Mouse (Mus musculus): Measurements from ENCODE around the gene Cdh18. TPM values are rescaled to one million over a fixed set of nuclear protein-coding genes. Genes with fewer than 3 reads are reported as not detected.
"Not testable (repeated sequence)": the region's sequence is repeated elsewhere in the genome, so short reads cannot be mapped to it uniquely, and the experiment has no call there.

The Cdh18 gene
- polyA plus RNA-seq, 1 experiment from 2014 or later = 1.7 TPM

GRCm38 (mm10) chr15:22766591-22766990 lies 217.8 kb downstream of the Cdh18 start:
- ATAC-seq (ENCODE audit: insufficient number of reproducible peaks, insufficient read depth, low FRiP score, low TSS enrichment); H3K4me2 ChIP-seq (replicated peaks); H3K9me3 ChIP-seq; H3K4me1 ChIP-seq; H3K36me3 ChIP-seq; H3K4me3 ChIP-seq; H3K27ac ChIP-seq; H3K27me3 ChIP-seq; H3K9ac ChIP-seq: not testable (repeated sequence)
- WGBS = 94% methylated on average over 3 of the region's 3 CpGs

- no peak overlapping the region for H3K4me2 ChIP-seq (replicated peaks)
- H3K4me1 ChIP-seq = no peaks in the 10 kb centered on the region
- no peak overlapping the region for H3K4me3 ChIP-seq
- no peak for ATAC-seq (ENCODE audit: insufficient number of reproducible peaks, insufficient read depth, low FRiP score, low TSS enrichment)
- no peaks in the 10 kb centered on the region for H3K27me3 ChIP-seq
- no peak overlapping the region for H3K9ac ChIP-seq
- no peaks in the 10 kb centered on the region for H3K36me3 ChIP-seq
- 89% methylated on average over 4 of the region's 4 CpGs for WGBS
- H3K27ac ChIP-seq = no peak overlapping the region
- no peaks in the 10 kb centered on the region for H3K9me3 ChIP-seq
Measured at GRCm38 (mm10) chr15:22776346-22776745, 227.5 kb downstream of the Cdh18 start.

- H3K9me3 ChIP-seq = no peaks in the 10 kb centered on the region
- 90% methylated on average over 6 of the region's 6 CpGs for WGBS
- H3K9ac ChIP-seq = no peak overlapping the region
- H3K27me3 ChIP-seq = no peaks in the 10 kb centered on the region
- no peaks in the 10 kb centered on the region for H3K36me3 ChIP-seq
- H3K4me2 ChIP-seq (replicated peaks) = no peak overlapping the region
- no peaks in the 10 kb centered on the region for H3K4me1 ChIP-seq
- no peak for ATAC-seq (ENCODE audit: insufficient number of reproducible peaks, insufficient read depth, low FRiP score, low TSS enrichment)
- H3K27ac ChIP-seq = no peak overlapping the region
- H3K4me3 ChIP-seq = no peak overlapping the region
Measured at GRCm38 (mm10) chr15:22789696-22790095, 240.9 kb downstream of the Cdh18 start.

- ATAC-seq (ENCODE audit: insufficient number of reproducible peaks, insufficient read depth, low FRiP score, low TSS enrichment) = no peak
- H3K27ac ChIP-seq = no peak overlapping the region
- no peak overlapping the region for H3K9ac ChIP-seq
- no peaks in the 10 kb centered on the region for H3K9me3 ChIP-seq
- H3K4me1 ChIP-seq = no peaks in the 10 kb centered on the region
- no peaks in the 10 kb centered on the region for H3K27me3 ChIP-seq
- no peaks in the 10 kb centered on the region for H3K36me3 ChIP-seq
- WGBS = 86% methylated on average over 3 of the region's 3 CpGs
- no peak overlapping the region for H3K4me2 ChIP-seq (replicated peaks)
- H3K4me3 ChIP-seq = no peak overlapping the region
Measured at GRCm38 (mm10) chr15:22791791-22792190, 243.0 kb downstream of the Cdh18 start.

- H3K36me3 ChIP-seq = no peaks in the 10 kb centered on the region
- H3K9me3 ChIP-seq = no peaks in the 10 kb centered on the region
- no peaks in the 10 kb centered on the region for H3K27me3 ChIP-seq
- no peaks in the 10 kb centered on the region for H3K4me1 ChIP-seq
- no peak overlapping the region for H3K9ac ChIP-seq
- H3K27ac ChIP-seq = no peak overlapping the region
- H3K4me2 ChIP-seq (replicated peaks) = no peak overlapping the region
- ATAC-seq (ENCODE audit: insufficient number of reproducible peaks, insufficient read depth, low FRiP score, low TSS enrichment) = no peak
- no peak overlapping the region for H3K4me3 ChIP-seq
Measured at GRCm38 (mm10) chr15:22833127-22833526, 284.3 kb downstream of the Cdh18 start.

- no peak for ATAC-seq (ENCODE audit: insufficient number of reproducible peaks, insufficient read depth, low FRiP score, low TSS enrichment)
- WGBS = 74% methylated on average over 1 of the region's 1 CpGs
- Histone ChIP-seq H3K4me1 (no peaks in the 10 kb centered on the region), H3K9me3 (no peaks in the 10 kb centered on the region), H3K9ac (no peak overlapping the region), H3K4me2 (replicated peaks) (no peak overlapping the region), H3K27me3 (no peaks in the 10 kb centered on the region), H3K36me3 (no peaks in the 10 kb centered on the region), H3K27ac (no peak overlapping the region), H3K4me3 (no peak overlapping the region)
Measured at GRCm38 (mm10) chr15:22837173-22837572, 288.4 kb downstream of the Cdh18 start.

GRCm38 (mm10) chr15:22857704-22858103 lies 308.9 kb downstream of the Cdh18 start:
- no peak overlapping the region for H3K9ac ChIP-seq
- H3K4me1 ChIP-seq = no peaks in the 10 kb centered on the region
- H3K4me2 ChIP-seq (replicated peaks) = no peak overlapping the region
- H3K27ac ChIP-seq = no peak overlapping the region
- no peak for ATAC-seq (ENCODE audit: insufficient number of reproducible peaks, insufficient read depth, low FRiP score, low TSS enrichment)
- no peaks in the 10 kb centered on the region for H3K27me3 ChIP-seq
- H3K36me3 ChIP-seq = no peaks in the 10 kb centered on the region
- no peak overlapping the region for H3K4me3 ChIP-seq
- no peaks in the 10 kb centered on the region for H3K9me3 ChIP-seq

- WGBS = 56% methylated on average over 1 of the region's 1 CpGs
- no peak overlapping the region for H3K4me3 ChIP-seq
Measured at GRCm38 (mm10) chr15:22870679-22871078, 321.9 kb downstream of the Cdh18 start.

GRCm38 (mm10) chr15:22897724-22898123 lies 348.9 kb downstream of the Cdh18 start:
- WGBS = 60% methylated on average over 4 of the region's 4 CpGs

More at GRCm38 (mm10) chr15:22870679-22871078, 321.9 kb downstream of the Cdh18 start:
- no peak for ATAC-seq (ENCODE audit: insufficient number of reproducible peaks, insufficient read depth, low FRiP score, low TSS enrichment)
- H3K9ac ChIP-seq = no peak overlapping the region
- no peaks in the 10 kb centered on the region for H3K9me3 ChIP-seq
- H3K27ac ChIP-seq = no peak overlapping the region
- no peaks in the 10 kb centered on the region for H3K36me3 ChIP-seq
- no peaks in the 10 kb centered on the region for H3K27me3 ChIP-seq
- H3K4me2 ChIP-seq (replicated peaks) = no peak overlapping the region
- H3K4me1 ChIP-seq = no peaks in the 10 kb centered on the region

GRCm38 (mm10) chr15:22898208-22898607 lies 349.4 kb downstream of the Cdh18 start:
- Histone ChIP-seq H3K36me3 (no peaks in the 10 kb centered on the region), H3K27me3 (no peaks in the 10 kb centered on the region), H3K4me2 (replicated peaks) (no peak overlapping the region), H3K4me1 (no peaks in the 10 kb centered on the region), H3K9ac (no peak overlapping the region), H3K27ac (no peak overlapping the region), H3K9me3 (no peaks in the 10 kb centered on the region), H3K4me3 (no peak overlapping the region)
- WGBS = 65% methylated on average over 4 of the region's 4 CpGs
- ATAC-seq (ENCODE audit: insufficient number of reproducible peaks, insufficient read depth, low FRiP score, low TSS enrichment) = no peak

More at GRCm38 (mm10) chr15:22897724-22898123, 348.9 kb downstream of the Cdh18 start:
- Histone ChIP-seq H3K4me2 (replicated peaks) (no peak overlapping the region), H3K9ac (no peak overlapping the region), H3K27ac (no peak overlapping the region), H3K4me1 (no peaks in the 10 kb centered on the region), H3K9me3 (no peaks in the 10 kb centered on the region), H3K4me3 (no peak overlapping the region), H3K27me3 (no peaks in the 10 kb centered on the region), H3K36me3 (no peaks in the 10 kb centered on the region)
- no peak for ATAC-seq (ENCODE audit: insufficient number of reproducible peaks, insufficient read depth, low FRiP score, low TSS enrichment)

- H3K9ac ChIP-seq = no peak overlapping the region
- H3K27ac ChIP-seq = no peak overlapping the region
- ATAC-seq (ENCODE audit: insufficient number of reproducible peaks, insufficient read depth, low FRiP score, low TSS enrichment) = no peak
Measured at GRCm38 (mm10) chr15:22914444-22914843, 365.6 kb downstream of the Cdh18 start.

GRCm38 (mm10) chr15:22934293-22934692 lies 385.5 kb downstream of the Cdh18 start:
- 82% methylated on average over 4 of the region's 4 CpGs for WGBS
- no peaks in the 10 kb centered on the region for H3K27me3 ChIP-seq
- H3K4me1 ChIP-seq = no peaks in the 10 kb centered on the region
- H3K27ac ChIP-seq = no peak overlapping the region
- H3K36me3 ChIP-seq = no peaks in the 10 kb centered on the region
- no peaks in the 10 kb centered on the region for H3K9me3 ChIP-seq
- no peak for ATAC-seq (ENCODE audit: insufficient number of reproducible peaks, insufficient read depth, low FRiP score, low TSS enrichment)
- no peak overlapping the region for H3K4me3 ChIP-seq
- no peak overlapping the region for H3K4me2 ChIP-seq (replicated peaks)
- no peak overlapping the region for H3K9ac ChIP-seq

More at GRCm38 (mm10) chr15:22914444-22914843, 365.6 kb downstream of the Cdh18 start:
- Histone ChIP-seq H3K4me1 (no peaks in the 10 kb centered on the region), H3K9me3 (no peaks in the 10 kb centered on the region), H3K27me3 (no peaks in the 10 kb centered on the region), H3K36me3 (no peaks in the 10 kb centered on the region), H3K4me2 (replicated peaks) (no peak overlapping the region), H3K4me3 (no peak overlapping the region)

- no peak overlapping the region for H3K9ac ChIP-seq
- WGBS = 84% methylated on average over 1 of the region's 1 CpGs
- H3K36me3 ChIP-seq = no peaks in the 10 kb centered on the region
- H3K9me3 ChIP-seq = no peaks in the 10 kb centered on the region
- no peak overlapping the region for H3K4me2 ChIP-seq (replicated peaks)
- no peaks in the 10 kb centered on the region for H3K4me1 ChIP-seq
- no peak overlapping the region for H3K27ac ChIP-seq
- H3K4me3 ChIP-seq = no peak overlapping the region
- no peak for ATAC-seq (ENCODE audit: insufficient number of reproducible peaks, insufficient read depth, low FRiP score, low TSS enrichment)
- H3K27me3 ChIP-seq = no peaks in the 10 kb centered on the region
Measured at GRCm38 (mm10) chr15:22947234-22947633, 398.4 kb downstream of the Cdh18 start.

Data from embryonic facial prominence, embryonic 12.5 days (tissue).